Mouse (Mus musculus): ENCODE measurements around the gene Qprt. TPM values are rescaled to one million over a fixed set of nuclear protein-coding genes. Genes with fewer than 3 reads are reported as not detected.

Gene Qprt
- total RNA-seq (2014; rRNA removed) = 1.9 TPM in 2 replicates
- polyA plus RNA-seq (2015; fragmentation: Nextera tagmentation; extraction: Ambion mirVana) = 1.7 and 1.8 TPM in 2 replicates

DNA sequence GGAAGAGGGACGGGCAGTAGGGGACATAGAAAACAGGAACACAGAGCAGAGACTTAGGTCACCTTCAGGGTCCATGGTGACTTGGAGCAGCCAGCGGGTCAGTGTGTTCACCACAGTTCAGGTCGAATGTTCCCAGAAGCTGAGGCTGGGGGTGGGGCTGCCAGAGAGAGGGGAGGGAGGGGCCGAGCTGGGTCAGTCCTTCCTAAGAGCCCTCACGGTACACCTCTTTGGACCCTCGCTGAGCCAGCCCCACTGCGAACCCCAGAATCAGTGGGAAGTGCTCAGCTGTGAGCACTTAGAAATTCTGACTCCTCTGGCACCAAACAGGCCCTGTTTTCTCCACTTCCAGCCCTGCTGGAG is at the start of gene Qprt:
TSS of gene Qprt (minus strand) at position 316 of the 360 bp plus-strand sequence.
- no peaks in the 10 kb centered on the region for H3K9me3 ChIP-seq (ENCODE audit: low read length)
- H3K9ac ChIP-seq (replicated peaks; ENCODE audit: low read length, poor library complexity, severe bottlenecking) = no peak within 1 kb of the TSS
- H3K4me1 ChIP-seq (ENCODE audit: insufficient read depth, low read length) = no peaks in the 10 kb centered on the region
- DNase-seq (ENCODE audit: low spot score) = no peak
- no peak within 1 kb of the TSS for H3K4me2 ChIP-seq (ENCODE audit: low read depth, low read length, poor library complexity, severe bottlenecking)
- no peaks in the 10 kb centered on the region for H3K36me3 ChIP-seq (ENCODE audit: insufficient read depth, low read length)
- TF ChIP-seq CTCF (IDR thresholded peaks at IDR 0.05) = no peak
- no peak for ATAC-seq (ENCODE audit: low FRiP score)
- no peak within 1 kb of the TSS for H3K4me3 ChIP-seq (ENCODE audit: low read depth, low read length)
- no peaks in the 10 kb centered on the region for H3K27me3 ChIP-seq (ENCODE audit: insufficient read depth, low read length)
- 13% methylated on average over 7 of the region's 7 CpGs for WGBS
- no peak within 1 kb of the TSS for H3K27ac ChIP-seq (ENCODE audit: low read depth, low read length)

DNA sequence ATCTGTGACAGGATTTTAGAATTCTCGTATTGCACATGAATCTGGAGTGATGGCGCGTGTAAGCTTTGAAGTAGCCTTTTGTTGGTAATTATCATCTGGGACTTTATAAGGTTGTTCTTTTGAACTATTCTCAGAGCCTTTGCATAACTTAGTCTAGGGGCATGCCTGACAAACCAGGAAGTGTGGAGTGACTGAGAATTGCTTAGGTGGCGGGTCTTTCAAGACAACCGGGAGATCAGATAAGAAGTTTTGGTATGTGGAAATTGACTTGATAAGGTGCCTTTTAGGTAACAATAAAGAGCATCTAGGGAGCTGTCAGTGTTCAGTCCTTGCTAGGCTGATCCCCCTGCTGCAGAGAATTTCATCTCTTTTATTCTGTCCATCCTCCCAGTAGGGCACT is 44.5 kb upstream of the Qprt start:
- no peaks in the 10 kb centered on the region for H3K27me3 ChIP-seq (ENCODE audit: insufficient read depth, low read length)
- H3K4me3 ChIP-seq (ENCODE audit: low read depth, low read length) = no peak overlapping the region
- WGBS = 79% methylated on average over 5 of the region's 5 CpGs
- no peak overlapping the region for H3K27ac ChIP-seq (ENCODE audit: low read depth, low read length)
- no peak overlapping the region for H3K9ac ChIP-seq (replicated peaks; ENCODE audit: low read length, poor library complexity, severe bottlenecking)
- H3K4me1 ChIP-seq (ENCODE audit: insufficient read depth, low read length) = no peaks in the 10 kb centered on the region
- H3K36me3 ChIP-seq (ENCODE audit: insufficient read depth, low read length) = no peaks in the 10 kb centered on the region
- no peak overlapping the region for H3K4me2 ChIP-seq (ENCODE audit: low read depth, low read length, poor library complexity, severe bottlenecking)
- ATAC-seq (ENCODE audit: low FRiP score) = no peak
- no peak for TF ChIP-seq CTCF (IDR thresholded peaks at IDR 0.05)
- DNase-seq (ENCODE audit: low spot score) = no peak
- H3K9me3 ChIP-seq (ENCODE audit: low read length) = no peaks in the 10 kb centered on the region

- 82% methylated on average over 12 of the region's 12 CpGs for WGBS
- H3K27me3 ChIP-seq (ENCODE audit: insufficient read depth, low read length) = no peaks in the 10 kb centered on the region
- H3K4me3 ChIP-seq (ENCODE audit: low read depth, low read length) = no peak overlapping the region
- H3K4me1 ChIP-seq (ENCODE audit: insufficient read depth, low read length) = no peaks in the 10 kb centered on the region
- H3K4me2 ChIP-seq (ENCODE audit: low read depth, low read length, poor library complexity, severe bottlenecking) = no peak overlapping the region
- TF ChIP-seq CTCF (IDR thresholded peaks at IDR 0.05) = no peak
- no peak for DNase-seq (ENCODE audit: low spot score)
- H3K36me3 ChIP-seq (ENCODE audit: insufficient read depth, low read length) = no peaks in the 10 kb centered on the region
- no peak overlapping the region for H3K9ac ChIP-seq (replicated peaks; ENCODE audit: low read length, poor library complexity, severe bottlenecking)
- no peaks in the 10 kb centered on the region for H3K9me3 ChIP-seq (ENCODE audit: low read length)
- no peak for ATAC-seq (ENCODE audit: low FRiP score)
- H3K27ac ChIP-seq (ENCODE audit: low read depth, low read length) = no peak overlapping the region
Observed at GRCm38 (mm10) chr7:127165607-127166493, 43.8 kb upstream of the Qprt start.

GRCm38 (mm10) chr7:127164002-127164401 is 42.0 kb upstream of the Qprt start:
- H3K4me3 ChIP-seq (ENCODE audit: low read depth, low read length) = no peak overlapping the region
- H3K4me2 ChIP-seq (ENCODE audit: low read depth, low read length, poor library complexity, severe bottlenecking) = no peak overlapping the region
- H3K9me3 ChIP-seq (ENCODE audit: low read length) = no peaks in the 10 kb centered on the region
- no peaks in the 10 kb centered on the region for H3K36me3 ChIP-seq (ENCODE audit: insufficient read depth, low read length)
- no peak overlapping the region for H3K27ac ChIP-seq (ENCODE audit: low read depth, low read length)
- no peak for ATAC-seq (ENCODE audit: low FRiP score)
- no peaks in the 10 kb centered on the region for H3K4me1 ChIP-seq (ENCODE audit: insufficient read depth, low read length)
- TF ChIP-seq CTCF (IDR thresholded peaks at IDR 0.05) = no peak
- H3K27me3 ChIP-seq (ENCODE audit: insufficient read depth, low read length) = no peaks in the 10 kb centered on the region
- no peak overlapping the region for H3K9ac ChIP-seq (replicated peaks; ENCODE audit: low read length, poor library complexity, severe bottlenecking)
- DNase-seq (ENCODE audit: low spot score) = no peak
- 80% methylated on average over 4 of the region's 4 CpGs for WGBS

DNA sequence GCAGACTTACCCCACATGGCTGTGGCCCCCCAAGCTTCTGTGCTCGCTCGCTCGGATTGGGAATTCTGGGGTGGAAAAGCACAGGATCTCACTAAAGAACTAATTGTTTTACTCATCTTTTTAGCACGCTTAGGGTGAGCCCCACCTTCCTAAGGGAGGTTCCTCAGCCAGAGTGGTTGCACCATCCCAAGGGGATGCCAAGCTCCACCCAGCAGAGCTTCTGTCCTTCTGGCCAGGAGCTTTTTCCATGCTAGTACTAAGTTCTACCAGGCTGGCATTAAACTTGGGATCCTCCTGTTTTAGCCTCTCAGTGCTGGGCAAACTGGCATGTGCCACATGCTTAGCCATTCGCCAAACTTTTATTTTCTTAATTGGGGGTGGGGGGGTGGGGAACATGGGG is 40.5 kb upstream of the Qprt start:
- no peaks in the 10 kb centered on the region for H3K4me1 ChIP-seq (ENCODE audit: insufficient read depth, low read length)
- no peak for ATAC-seq (ENCODE audit: low FRiP score)
- H3K4me3 ChIP-seq (ENCODE audit: low read depth, low read length) = no peak overlapping the region
- H3K9ac ChIP-seq (replicated peaks; ENCODE audit: low read length, poor library complexity, severe bottlenecking) = no peak overlapping the region
- WGBS = 90% methylated on average over 5 of the region's 5 CpGs
- no peaks in the 10 kb centered on the region for H3K27me3 ChIP-seq (ENCODE audit: insufficient read depth, low read length)
- no peaks in the 10 kb centered on the region for H3K9me3 ChIP-seq (ENCODE audit: low read length)
- H3K36me3 ChIP-seq (ENCODE audit: insufficient read depth, low read length) = no peaks in the 10 kb centered on the region
- no peak for DNase-seq (ENCODE audit: low spot score)
- H3K4me2 ChIP-seq (ENCODE audit: low read depth, low read length, poor library complexity, severe bottlenecking) = no peak overlapping the region
- no peak for TF ChIP-seq CTCF (IDR thresholded peaks at IDR 0.05)
- H3K27ac ChIP-seq (ENCODE audit: low read depth, low read length) = no peak overlapping the region

GRCm38 (mm10) chr7:127157548-127157947 is 35.5 kb upstream of the Qprt start:
- no peaks in the 10 kb centered on the region for H3K4me1 ChIP-seq (ENCODE audit: insufficient read depth, low read length)
- H3K9ac ChIP-seq (replicated peaks; ENCODE audit: low read length, poor library complexity, severe bottlenecking) = no peak overlapping the region
- H3K9me3 ChIP-seq (ENCODE audit: low read length) = no peaks in the 10 kb centered on the region
- ATAC-seq (ENCODE audit: low FRiP score) (no peak), DNase-seq (ENCODE audit: low spot score) (no peak)
- H3K4me2 ChIP-seq (ENCODE audit: low read depth, low read length, poor library complexity, severe bottlenecking) = no peak overlapping the region
- no peak for TF ChIP-seq CTCF (IDR thresholded peaks at IDR 0.05)
- H3K36me3 ChIP-seq (ENCODE audit: insufficient read depth, low read length) = no peaks in the 10 kb centered on the region
- WGBS = 84% methylated on average over 4 of the region's 4 CpGs
- no peak overlapping the region for H3K4me3 ChIP-seq (ENCODE audit: low read depth, low read length)
- no peak overlapping the region for H3K27ac ChIP-seq (ENCODE audit: low read depth, low read length)
- H3K27me3 ChIP-seq (ENCODE audit: insufficient read depth, low read length) = no peaks in the 10 kb centered on the region

Data from midbrain, postnatal 0 days (tissue).